Mouse (Mus musculus) ES-Bruce4 (cell line): ENCODE data around the gene Olfr741. TPM values are rescaled to one million over a fixed set of nuclear protein-coding genes. Genes with fewer than 3 reads are reported as not detected.

Source experiments
- H3K27ac ChIP-seq: 2 replicates; pipeline ENCODE4 v1.5.1; 2012; ENCODE audit warnings: low read length, inconsistent platforms; ENCODE audit not compliant: insufficient read depth
- H3K27me3 ChIP-seq: 2 replicates; pipeline ENCODE4 v1.6.1; 2012; ENCODE audit warnings: mild to moderate bottlenecking, low read length, inconsistent platforms; ENCODE audit not compliant: control insufficient read depth, poor library complexity, insufficient read depth, severe bottlenecking
- H3K36me3 ChIP-seq: 2 replicates; pipeline ENCODE4 v1.6.1; 2012; ENCODE audit warnings: inconsistent platforms, mild to moderate bottlenecking, low read length, moderate library complexity; ENCODE audit not compliant: control insufficient read depth, poor library complexity, insufficient read depth, severe bottlenecking
- H3K4me1 ChIP-seq: one replicate; pipeline ENCODE4 v1.8.1; 2011; ENCODE audit warnings: low read length; ENCODE audit not compliant: control insufficient read depth, insufficient read depth
- H3K4me3 ChIP-seq: 2 replicates; pipeline ENCODE4 v1.5.1; 2011; ENCODE audit warnings: low read depth, mild to moderate bottlenecking, low read length
- H3K9ac ChIP-seq: 2 replicates; pipeline ENCODE4 v1.6.1; 2012; ENCODE audit warnings: low read depth, mild to moderate bottlenecking, inconsistent platforms; ENCODE audit not compliant: poor library complexity, severe bottlenecking
- H3K9me3 ChIP-seq: replicated peaks from 2 replicates; pipeline ENCODE4 v1.6.1; 2012; ENCODE audit warnings: mild to moderate bottlenecking, low read length, inconsistent platforms; ENCODE audit not compliant: control insufficient read depth, poor library complexity, insufficient read depth, severe bottlenecking
- CTCF ChIP-seq: IDR thresholded peaks from one replicate; pipeline ENCODE4 v1.8.1; 2011; ENCODE audit warnings: low read depth, low read length
- EP300 ChIP-seq: IDR thresholded peaks from 2 replicates; pipeline ENCODE4 v1.6.1; 2011; ENCODE audit warnings: low read depth, low read length; ENCODE audit not compliant: insufficient read depth
- POLR2A ChIP-seq: IDR thresholded peaks from one replicate; pipeline ENCODE4 v1.8.1; 2011; ENCODE audit warnings: low read length; ENCODE audit not compliant: insufficient read depth
- polyA plus RNA-seq: library from polyadenylated mRNA; stranded (reverse); fragments of >200 nt; gene quantifications from 2 replicates; pipeline ENCODE4 v1.2.4, GENCODE M21; 2011; ENCODE audit warnings: low read depth; ENCODE audit not compliant: missing spikeins, insufficient read depth, insufficient read length

Gene Olfr741
- not detected in 2 replicates for polyA plus RNA-seq

DNA sequence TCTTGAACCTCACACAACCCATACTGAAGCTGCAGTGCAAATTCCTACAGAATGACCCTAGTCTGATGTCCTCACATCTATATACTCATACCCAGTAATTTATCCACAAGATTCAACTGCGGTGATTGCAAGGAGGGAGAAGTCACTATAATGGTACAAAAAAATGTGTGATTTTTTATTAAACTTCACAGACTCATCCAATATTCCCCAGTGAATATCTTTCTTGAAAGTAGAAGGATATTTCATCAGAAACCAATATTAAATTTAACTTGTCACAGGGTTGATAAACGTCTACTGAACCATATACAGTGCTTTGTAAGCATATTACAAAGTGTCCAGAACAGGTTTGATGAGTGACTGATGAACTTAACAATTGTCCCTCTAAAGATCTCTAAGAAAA lies at the start of gene Olfr741:
Gene Olfr741, plus strand, starts transcription at position 301 of the 400 bp plus-strand sequence.
- Histone ChIP-seq H3K9me3 (no peaks in the 10 kb centered on the region), H3K9ac (no peak within 1 kb of the TSS), H3K36me3 (no peaks in the 10 kb centered on the region), H3K4me1 (no peaks in the 10 kb centered on the region), H3K27me3 (no peaks in the 10 kb centered on the region), H3K27ac (no peak within 1 kb of the TSS), H3K4me3 (no peak within 1 kb of the TSS)
- TF ChIP-seq EP300: no peak
- no peak for TF ChIP-seq CTCF
- no peak for TF ChIP-seq POLR2A

DNA sequence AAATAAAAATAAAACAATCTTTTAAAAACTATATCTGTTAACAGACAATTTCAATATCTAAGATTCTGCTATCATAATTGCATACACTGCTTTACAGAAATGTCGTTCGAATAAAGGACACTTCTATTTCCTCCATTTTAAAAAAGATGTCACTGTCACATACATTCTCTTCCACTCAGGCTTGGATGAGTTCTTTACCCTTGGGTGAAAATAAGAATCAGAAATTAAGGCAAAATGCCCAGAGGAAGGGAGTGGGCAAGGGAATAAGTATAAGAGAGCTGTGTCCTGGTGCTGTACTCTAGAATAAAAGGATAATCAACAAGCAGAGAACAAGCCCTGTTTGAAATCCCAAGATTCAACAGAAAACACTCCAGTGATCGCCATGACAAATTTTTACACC lies 27.3 kb upstream of the Olfr741 start, which contains the start of gene Olfr740:
Gene Olfr740, plus strand, starts transcription at position 301 of the 400 bp plus-strand sequence.
- TF ChIP-seq POLR2A (no peak), EP300 (no peak), CTCF (no peak)
- Histone ChIP-seq H3K9me3 (no peaks in the 10 kb centered on the region), H3K4me1 (no peaks in the 10 kb centered on the region), H3K27me3 (no peaks in the 10 kb centered on the region), H3K9ac (no peak within 1 kb of the TSS), H3K27ac (no peak within 1 kb of the TSS), H3K4me3 (no peak within 1 kb of the TSS), H3K36me3 (no peaks in the 10 kb centered on the region)

DNA sequence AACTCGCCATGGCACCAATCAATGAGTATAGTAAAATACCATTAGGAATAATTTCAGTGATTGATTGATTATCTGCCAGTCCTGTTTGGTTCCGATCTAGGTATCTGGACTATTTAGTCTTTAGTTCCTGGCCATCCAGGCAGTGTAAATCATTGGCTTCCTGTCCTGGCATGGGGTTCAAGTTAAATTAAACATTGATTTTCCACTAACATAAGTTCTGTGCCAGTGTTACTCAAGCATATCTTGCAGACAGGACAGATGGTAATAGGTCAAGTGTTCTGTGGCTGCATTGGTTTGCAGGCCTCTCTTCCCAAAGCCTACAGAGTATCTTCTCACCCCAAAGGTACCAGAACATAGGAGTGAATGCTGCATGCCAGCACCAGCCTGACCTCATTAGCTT lies 5.9 kb downstream of the Olfr741 start:
- Histone ChIP-seq H3K4me3 (no peak overlapping the region), H3K36me3 (no peaks in the 10 kb centered on the region), H3K4me1 (no peaks in the 10 kb centered on the region), H3K9me3 (no peaks in the 10 kb centered on the region), H3K27ac (no peak overlapping the region), H3K27me3 (no peaks in the 10 kb centered on the region), H3K9ac (no peak overlapping the region)
- TF ChIP-seq EP300 (no peak), POLR2A (no peak), CTCF (no peak)

DNA sequence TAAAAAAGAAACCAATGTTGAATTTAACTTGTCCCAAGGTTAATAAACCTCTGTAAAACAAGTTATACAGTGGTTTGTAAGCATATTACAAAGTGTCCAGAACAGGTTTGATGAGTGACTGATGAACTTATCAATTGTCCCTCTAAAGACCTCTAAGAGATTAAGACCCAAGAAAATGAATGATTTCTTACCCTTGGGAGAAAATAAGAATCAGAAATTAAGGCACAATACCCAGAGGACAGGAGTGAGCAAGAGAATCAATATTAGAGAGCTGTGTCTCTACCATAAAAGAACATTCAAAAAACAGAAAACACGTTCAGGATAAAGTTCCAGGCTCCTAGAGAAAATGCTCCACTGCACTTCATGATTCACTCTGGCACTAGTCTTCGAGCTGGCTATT lies 30.8 kb downstream of the Olfr741 start, which contains the start of gene Olfr742:
Gene Olfr742, plus strand, starts transcription at position 301 of the 400 bp plus-strand sequence.
- Histone ChIP-seq H3K27ac (no peak within 1 kb of the TSS), H3K36me3 (no peaks in the 10 kb centered on the region), H3K4me1 (no peaks in the 10 kb centered on the region), H3K27me3 (no peaks in the 10 kb centered on the region), H3K4me3 (no peak within 1 kb of the TSS), H3K9me3 (no peaks in the 10 kb centered on the region), H3K9ac (no peak within 1 kb of the TSS)
- TF ChIP-seq POLR2A: no peak
- TF ChIP-seq CTCF: no peak
- no peak for TF ChIP-seq EP300

DNA sequence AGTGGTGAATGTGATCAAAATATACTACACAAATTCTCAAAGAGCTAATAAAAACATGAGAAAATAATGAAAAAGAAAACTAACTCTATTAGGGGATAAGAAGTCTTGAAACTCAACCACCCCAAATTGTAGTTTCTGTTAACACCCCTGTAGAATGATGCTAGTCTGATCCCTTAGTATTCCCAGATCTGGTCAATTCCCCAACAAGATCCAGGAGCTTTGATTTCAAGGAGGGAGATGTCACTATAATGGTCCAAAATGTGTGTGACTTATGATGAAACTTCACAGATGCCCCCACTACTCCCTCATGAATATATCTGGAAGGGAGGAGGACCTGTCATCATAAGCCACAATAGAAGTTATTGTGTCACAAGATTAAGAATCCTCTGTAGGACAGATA lies 49.0 kb downstream of the Olfr741 start, which contains the start of gene Olfr743:
Gene Olfr743, plus strand, starts transcription at position 301 of the 400 bp plus-strand sequence.
- Histone ChIP-seq H3K9me3 (no peaks in the 10 kb centered on the region), H3K27ac (no peak within 1 kb of the TSS), H3K4me1 (no peaks in the 10 kb centered on the region), H3K36me3 (no peaks in the 10 kb centered on the region), H3K27me3 (no peaks in the 10 kb centered on the region), H3K4me3 (no peak within 1 kb of the TSS), H3K9ac (no peak within 1 kb of the TSS)
- TF ChIP-seq EP300 (no peak), CTCF (no peak), POLR2A (no peak)

Other genes starting within 250 kb of the Olfr741 start
- gene Olfr731, start 230.9 kb upstream of the Olfr741 start, polyA plus RNA-seq: not detected in 2 replicates
- not detected in 2 replicates for gene Olfr732, start 188.5 kb upstream of the Olfr741 start, polyA plus RNA-seq
- gene Olfr733, start 171.2 kb upstream of the Olfr741 start, polyA plus RNA-seq: not detected in 2 replicates
- not detected in 2 replicates for gene Olfr734, start 146.0 kb upstream of the Olfr741 start, polyA plus RNA-seq
- not detected in 2 replicates for gene Olfr735, start 123.9 kb upstream of the Olfr741 start, polyA plus RNA-seq
- gene Tlr11, start 114.8 kb upstream of the Olfr741 start, polyA plus RNA-seq: not detected in 2 replicates
- not detected in 2 replicates for gene Olfr736, start 91.6 kb upstream of the Olfr741 start, polyA plus RNA-seq
- gene Olfr738, start 65.2 kb upstream of the Olfr741 start, polyA plus RNA-seq: not detected in 2 replicates
- gene Olfr739, start 54.1 kb upstream of the Olfr741 start, polyA plus RNA-seq: not detected in 2 replicates
- gene Olfr740, start 27.2 kb upstream of the Olfr741 start, polyA plus RNA-seq: not detected in 2 replicates
- gene Olfr742, start 30.9 kb downstream of the Olfr741 start, polyA plus RNA-seq: not detected in 2 replicates
- not detected in 2 replicates for gene Olfr743, start 49.1 kb downstream of the Olfr741 start, polyA plus RNA-seq
- gene Olfr744, start 142.1 kb downstream of the Olfr741 start, polyA plus RNA-seq: not detected in 2 replicates
- gene Olfr745, start 166.7 kb downstream of the Olfr741 start, polyA plus RNA-seq: not detected in 2 replicates
- gene Olfr746, start 174.3 kb downstream of the Olfr741 start, polyA plus RNA-seq: not detected in 2 replicates
- gene Olfr747, start 220.5 kb downstream of the Olfr741 start, polyA plus RNA-seq: not detected in 2 replicates
- not detected in 2 replicates for gene Olfr748, start 234.6 kb downstream of the Olfr741 start, polyA plus RNA-seq